Mouse (Mus musculus) lung, postnatal 36 days (tissue): Measurements from ENCODE around the gene Cyren.
A peak's percentile ranks its signal among the peaks of the same experiment; 100 is the strongest.

ENCODE experiments used
- DNase-seq: peaks from one replicate; pipeline ENCODE4 v3.0.0; 2022; ENCODE audit warnings: mixed read lengths

Gene Cyren

GRCm38 (mm10) chr6:34896168-34896780 is 18.4 kb upstream of the Cyren start:
- no peak for DNase-seq

- DNase-seq = no peak
Measured at GRCm38 (mm10) chr6:34895569-34895968, 17.7 kb upstream of the Cyren start.

- DNase-seq = no peak
Measured at GRCm38 (mm10) chr6:34889185-34889584, 11.3 kb upstream of the Cyren start.

GRCm38 (mm10) chr6:34887131-34887850 is 9.4 kb upstream of the Cyren start:
- no peak for DNase-seq

- no peak for DNase-seq
Measured at GRCm38 (mm10) chr6:34884724-34885123, 6.9 kb upstream of the Cyren start.

- peak; percentile 84 for DNase-seq
Measured at GRCm38 (mm10) chr6:34879911-34880475, 2.1 kb upstream of the Cyren start.

- no peak for DNase-seq
Measured at GRCm38 (mm10) chr6:34879101-34879740, 1.4 kb upstream of the Cyren start.

GRCm38 (mm10) chr6:34876835-34877156 is 1.1 kb downstream of the Cyren start:
- DNase-seq = no peak

- peak; percentile 38 for DNase-seq
Measured at GRCm38 (mm10) chr6:34875966-34876834, 1.7 kb downstream of the Cyren start.

GRCm38 (mm10) chr6:34875268-34875761 is 2.5 kb downstream of the Cyren start:
- DNase-seq = peak; percentile 55

- peak; percentile 82 for DNase-seq
Measured at GRCm38 (mm10) chr6:34874101-34874921, 3.5 kb downstream of the Cyren start.

GRCm38 (mm10) chr6:34872871-34873270 is 5.0 kb downstream of the Cyren start:
- DNase-seq = no peak

- DNase-seq = no peak
Measured at GRCm38 (mm10) chr6:34871929-34872328, 5.9 kb downstream of the Cyren start.

GRCm38 (mm10) chr6:34870724-34871123 is 7.1 kb downstream of the Cyren start:
- no peak for DNase-seq

GRCm38 (mm10) chr6:34870136-34870535 is 7.7 kb downstream of the Cyren start:
- no peak for DNase-seq

- peak; percentile 82 for DNase-seq
Measured at GRCm38 (mm10) chr6:34869225-34869915, 8.5 kb downstream of the Cyren start.

- no peak for DNase-seq
Measured at GRCm38 (mm10) chr6:34868507-34869217, 9.2 kb downstream of the Cyren start.

GRCm38 (mm10) chr6:34867995-34868350 is 9.9 kb downstream of the Cyren start:
- DNase-seq = no peak

GRCm38 (mm10) chr6:34867301-34867994 is 10.4 kb downstream of the Cyren start:
- DNase-seq = no peak

GRCm38 (mm10) chr6:34866786-34867185 is 11.1 kb downstream of the Cyren start:
- DNase-seq = peak; percentile 55
